In genomic region chr9:42428060-42428924, GRCm38 (mm10) we compare ENCODE assay signal across 9 mouse cellular contexts. TPM values are rescaled to one million over a fixed set of nuclear protein-coding genes. Genes with fewer than 3 reads are reported as not detected.
DNase-seq lines count a peak whose midpoint lies in the region; ATAC-seq lines count a peak whose summit lies in the region.
"Had no signal": no experiment of that assay in that cellular context is flagged by ENCODE, and none has a peak within 500 bp of the region (broad histone marks: within the 10 kb centered on the region; RNA-seq: fewer than 3 reads in every experiment).

No protein-coding gene starts in this region.

- H3K9ac ChIP-seq in forebrain, embryonic 16.5 days (replicated peaks; ENCODE audit: low read depth, low read length): no peak overlapping the region
- H3K9ac ChIP-seq in forebrain, embryonic 13.5 days: no peak overlapping the region

- no peaks in the 10 kb centered on the region for H3K27me3 ChIP-seq in forebrain, embryonic 16.5 days (replicated peaks; ENCODE audit: control insufficient read depth, insufficient read depth, low read length)
- no peaks in the 10 kb centered on the region for H3K27me3 ChIP-seq in forebrain, embryonic 13.5 days

- no peak overlapping the region for H3K4me2 ChIP-seq in forebrain, embryonic 16.5 days (ENCODE audit: low read length)
- H3K4me2 ChIP-seq in forebrain, embryonic 13.5 days: no peak overlapping the region

- H3K9me3 ChIP-seq in forebrain, embryonic 16.5 days (ENCODE audit: control insufficient read depth, low read length): no peaks in the 10 kb centered on the region
- no peaks in the 10 kb centered on the region for H3K9me3 ChIP-seq in forebrain, embryonic 13.5 days (replicated peaks)

- no peak for ATAC-seq in forebrain, embryonic 16.5 days
- ATAC-seq in forebrain, embryonic 13.5 days: no peak
- peak; percentile 77 for ATAC-seq in granulocyte monocyte progenitor cell, adult 5-6 weeks (replicated peaks; ENCODE audit: poor library complexity, severe bottlenecking)

- 81% methylated on average over 12 of the region's 12 CpGs for WGBS in forebrain, embryonic 16.5 days
- 80% methylated on average over 12 of the region's 12 CpGs for WGBS in forebrain, embryonic 13.5 days

- 0 out of 2 replicates have a peak overlapping the region, but pooled peaks have one; percentile 13 for H3K27ac ChIP-seq in forebrain, embryonic 16.5 days (ENCODE audit: low read length)
- H3K27ac ChIP-seq in forebrain, embryonic 13.5 days: no peak overlapping the region

- peak; percentile 62 for DNase-seq in CD4-positive helper T cell, adult 2 months (ENCODE audit: low read depth, low spot score)
- DNase-seq in kidney, postnatal 36 days: peak; percentile 43 to 48
- peak; percentile 41 to 45 for DNase-seq in thymus, adult 18-20 months
- DNase-seq in ovary, postnatal 14 days (ENCODE audit: low spot score): no peak
- DNase-seq in spleen, adult 18-20 months: no peak

- H3K4me1 ChIP-seq in forebrain, embryonic 16.5 days (replicated peaks; ENCODE audit: control insufficient read depth, insufficient read depth, low read length): no peaks in the 10 kb centered on the region
- H3K4me1 ChIP-seq in forebrain, embryonic 13.5 days: no peaks in the 10 kb centered on the region

- H3K36me3 ChIP-seq in forebrain, embryonic 16.5 days (ENCODE audit: control insufficient read depth, insufficient read depth): 0 out of 2 replicates have a peak, but pooled peaks cover 7% of the 10 kb centered on the region
- peaks cover 50% of the 10 kb centered on the region for H3K36me3 ChIP-seq in forebrain, embryonic 13.5 days (ENCODE audit: poor library complexity, severe bottlenecking)

- H3K4me3 ChIP-seq in forebrain, embryonic 16.5 days (replicated peaks; ENCODE audit: low read length): no peak overlapping the region
- H3K4me3 ChIP-seq in forebrain, embryonic 13.5 days: no peak overlapping the region

RNA-seq across cellular contexts. Expression of gene Tecta, which starts 28.6 kb away (rescaled TPM):
- 0.20 and 0.34 TPM in 2 replicates for polyA plus RNA-seq in forebrain, embryonic 16.5 days (2015; fragmentation: Nextera tagmentation; extraction: Ambion mirVana)
- 0.26 and 0.28 TPM in 2 replicates for polyA plus RNA-seq in forebrain, embryonic 13.5 days (2015; fragmentation: Nextera tagmentation; extraction: Ambion mirVana)
- not detected in 2 replicates for total RNA-seq in granulocyte monocyte progenitor cell, adult 5-6 weeks (2014; fragmentation: Nextera tagmentation)
- total RNA-seq in granulocyte monocyte progenitor cell, adult 5-6 weeks (2017): not detected in 2 replicates
- total RNA-seq: liver, adult 2 months had no signal
- polyA plus RNA-seq: liver, adult 2 months had no signal

Comparison
In these comparisons a context has a peak if more than half of its experiments do, and no peak if none do; other contexts are left out.
1. DNase-seq: peak in CD4-positive helper T cell, adult 2 months (single experiment), kidney, postnatal 36 days (2 of 2) and thymus, adult 18-20 months (2 of 2); none in ovary, postnatal 14 days (single experiment) and spleen, adult 18-20 months (0 of 2).